Mouse (Mus musculus) cortical plate, adult 2 months (tissue): ENCODE measurements around the gene Zc3h15. TPM values are rescaled to one million over a fixed set of nuclear protein-coding genes. Genes with fewer than 3 reads are reported as not detected.

ENCODE experiments used
- H3K27ac ChIP-seq: fragments of 200-500 bp; 2 replicates; pipeline ENCODE4 v1.5.1; 2012; ENCODE audit warnings: low read length, control low read depth, inconsistent platforms; ENCODE audit not compliant: insufficient read depth
- H3K4me1 ChIP-seq: fragments of 200-500 bp; 2 replicates; pipeline ENCODE4 v1.6.1; 2011; ENCODE audit warnings: low read length; ENCODE audit not compliant: control insufficient read depth, insufficient read depth
- H3K4me3 ChIP-seq: fragments of 200-500 bp; 2 replicates; pipeline ENCODE4 v1.5.1; 2011; ENCODE audit warnings: mild to moderate bottlenecking, low read length, control low read depth; ENCODE audit not compliant: insufficient read depth
- CTCF ChIP-seq: fragments of 200-500 bp; IDR thresholded peaks from 2 replicates; pipeline ENCODE4 v1.5.1; 2011; ENCODE audit warnings: mild to moderate bottlenecking, control low read depth, low read length; ENCODE audit not compliant: insufficient read depth; ENCODE audit errors: extremely low read depth
- POLR2A ChIP-seq: fragments of 200-500 bp; IDR thresholded peaks from 2 replicates; pipeline ENCODE4 v1.6.1; 2011; ENCODE audit warnings: mild to moderate bottlenecking, low read length, control low read depth; ENCODE audit not compliant: insufficient read depth; ENCODE audit errors: extremely low read depth
- polyA plus RNA-seq: library from polyadenylated mRNA; depleted of rRNA; stranded (reverse); fragments of >200 nt; gene quantifications from 2 replicates; pipeline ENCODE4 v1.2.3, GENCODE M21; 2012

Gene Zc3h15
- polyA plus RNA-seq, 1 experiment, result 103 TPM

DNA sequence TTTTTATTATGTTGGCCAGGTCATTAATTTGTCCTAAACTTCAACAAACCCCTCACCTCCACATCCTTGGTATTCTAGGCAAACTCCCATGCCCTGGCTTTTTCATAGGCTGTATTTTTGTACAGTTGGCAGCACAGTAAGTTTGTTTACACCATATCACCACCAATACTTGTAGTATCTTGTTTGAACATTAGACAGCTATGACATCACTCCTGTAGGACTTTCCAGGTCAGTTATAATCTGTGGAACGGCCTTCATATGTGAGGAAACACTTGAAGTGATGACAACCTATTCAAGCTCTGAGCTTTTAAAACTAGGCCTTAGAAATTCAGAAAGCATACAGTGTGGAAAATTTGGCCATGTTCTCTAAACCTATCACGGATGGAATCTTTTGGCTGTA, 29.6 kb downstream of the Zc3h15 start:
- peaks cover 3% of the 10 kb centered on the region for H3K4me1 ChIP-seq
- H3K27ac ChIP-seq, result no peak overlapping the region
- no peak overlapping the region for H3K4me3 ChIP-seq
- no peak for TF ChIP-seq CTCF
- TF ChIP-seq POLR2A, result no peak

DNA sequence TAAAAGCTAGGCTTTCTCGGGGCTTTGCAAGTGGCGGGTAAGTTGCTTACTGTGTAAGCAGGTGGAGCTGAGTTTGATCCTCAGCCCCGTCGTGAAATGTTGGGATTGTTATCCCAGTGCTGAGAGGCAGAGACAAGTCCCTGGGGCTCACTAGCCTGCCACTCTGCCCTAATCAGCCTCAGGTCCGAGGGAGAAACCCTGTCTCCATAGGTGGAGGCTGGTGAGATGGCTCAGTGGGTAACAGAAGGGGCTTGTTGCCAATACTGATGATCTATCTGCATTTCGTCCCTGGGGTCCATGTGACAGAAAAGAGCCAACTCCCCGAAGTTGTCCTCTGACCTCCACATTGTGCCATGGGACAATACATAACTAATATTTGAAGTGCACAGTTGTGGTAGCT, 30.2 kb downstream of the Zc3h15 start:
- no peak for TF ChIP-seq CTCF
- TF ChIP-seq POLR2A, result no peak
- H3K4me1 ChIP-seq, result peaks cover 3% of the 10 kb centered on the region
- H3K27ac ChIP-seq, result no peak overlapping the region
- H3K4me3 ChIP-seq, result no peak overlapping the region

DNA sequence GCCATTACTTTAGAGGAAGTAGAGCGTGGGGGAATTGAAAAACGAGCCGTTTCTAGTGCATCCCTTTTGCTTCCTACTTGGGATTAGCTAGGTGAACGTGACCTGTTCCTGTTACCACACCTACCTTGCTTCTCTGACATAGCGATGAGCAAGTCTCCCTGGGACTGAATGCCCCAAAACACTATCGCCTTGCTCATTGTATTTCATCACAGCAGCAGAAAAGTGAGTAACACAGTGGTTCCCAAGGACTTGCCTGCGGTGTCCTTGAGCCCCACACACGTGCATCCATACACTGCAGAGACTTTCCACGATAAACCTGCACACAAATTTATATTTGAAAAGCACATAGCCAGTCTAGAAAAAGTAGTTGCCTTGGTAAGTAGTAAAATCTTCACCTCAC, 30.7 kb downstream of the Zc3h15 start:
- H3K4me1 ChIP-seq, result peaks cover 3% of the 10 kb centered on the region
- H3K4me3 ChIP-seq, result no peak overlapping the region
- TF ChIP-seq CTCF, result no peak
- TF ChIP-seq POLR2A, result no peak
- H3K27ac ChIP-seq, result no peak overlapping the region

DNA sequence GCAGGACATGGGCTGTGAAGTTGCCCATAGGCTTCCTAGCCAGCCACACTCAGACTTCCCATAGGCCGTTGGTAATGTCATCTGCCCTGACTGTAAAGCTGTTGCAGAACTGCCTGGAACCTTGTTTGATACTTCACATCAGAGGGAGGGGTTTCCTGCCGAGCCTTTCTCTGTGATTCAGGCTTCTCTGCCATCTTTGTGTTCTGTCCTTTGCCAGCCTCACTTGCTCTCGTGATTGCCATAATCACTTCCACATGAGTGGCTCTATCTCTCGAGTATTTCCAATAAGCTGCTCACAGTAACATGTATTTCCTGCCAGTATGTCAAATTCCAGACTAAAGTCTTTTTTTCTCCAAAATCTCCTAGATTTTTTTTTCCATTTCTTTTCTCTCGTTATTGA, 31.4 kb downstream of the Zc3h15 start:
- no peak overlapping the region for H3K27ac ChIP-seq
- peaks cover 3% of the 10 kb centered on the region for H3K4me1 ChIP-seq
- TF ChIP-seq POLR2A (no peak), CTCF (no peak)
- no peak overlapping the region for H3K4me3 ChIP-seq

DNA sequence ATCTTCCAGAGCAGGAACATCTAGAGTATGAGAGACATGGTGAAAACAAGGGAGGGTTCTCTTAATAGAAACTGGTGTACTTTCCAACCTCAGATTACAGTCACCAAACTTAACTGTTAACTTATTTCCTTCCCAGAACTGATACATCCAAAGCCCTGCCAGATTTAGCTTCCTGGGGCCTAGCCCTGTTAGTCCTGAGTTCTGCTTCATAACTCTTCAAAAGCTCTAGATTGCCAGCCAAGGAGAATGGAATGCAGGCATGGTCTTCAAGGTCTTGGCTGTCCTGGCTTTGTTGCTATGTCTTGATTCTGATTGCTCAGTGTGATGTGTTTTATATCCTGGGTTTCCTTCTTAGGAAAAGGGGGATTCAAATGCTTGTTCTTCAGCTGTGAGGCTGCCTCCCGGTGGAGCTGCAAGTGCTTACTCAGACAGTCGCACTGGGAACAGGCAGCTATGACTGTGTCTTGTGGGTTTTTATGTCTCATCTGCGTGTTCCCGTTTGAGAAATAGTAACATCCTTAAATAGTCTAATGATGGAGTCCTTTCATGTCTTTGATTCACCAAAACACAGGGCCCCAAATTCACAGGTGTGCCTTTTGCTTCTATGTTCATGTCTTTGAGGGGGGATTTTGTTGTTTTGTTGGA, 32.1 kb downstream of the Zc3h15 start:
- Histone ChIP-seq H3K4me1 (peaks cover 3% of the 10 kb centered on the region), H3K27ac (no peak overlapping the region), H3K4me3 (no peak overlapping the region)
- TF ChIP-seq POLR2A, result no peak
- TF ChIP-seq CTCF, result no peak

DNA sequence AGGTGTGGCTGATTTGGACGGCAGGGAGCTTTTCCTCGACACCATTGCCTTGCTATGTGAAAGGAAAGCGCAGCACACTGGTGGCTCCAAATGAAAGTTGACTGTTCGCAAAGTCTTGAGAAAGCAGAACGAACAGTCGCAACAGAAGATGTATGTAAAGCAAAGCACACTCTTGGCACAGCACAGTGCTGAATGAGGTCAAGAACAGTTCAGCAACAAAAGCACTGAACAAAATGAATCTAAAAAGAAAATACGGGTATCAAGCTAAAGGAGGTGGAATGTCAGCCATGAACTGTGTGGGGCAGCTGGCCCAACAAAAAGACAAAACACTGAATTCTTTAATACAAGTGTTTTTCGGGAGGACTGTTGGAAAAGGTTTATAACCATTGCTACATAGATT, 37.1 kb downstream of the Zc3h15 start:
- Histone ChIP-seq H3K4me3 (no peak overlapping the region), H3K4me1 (peaks cover 2% of the 10 kb centered on the region), H3K27ac (no peak overlapping the region)
- TF ChIP-seq CTCF (no peak), POLR2A (no peak)

DNA sequence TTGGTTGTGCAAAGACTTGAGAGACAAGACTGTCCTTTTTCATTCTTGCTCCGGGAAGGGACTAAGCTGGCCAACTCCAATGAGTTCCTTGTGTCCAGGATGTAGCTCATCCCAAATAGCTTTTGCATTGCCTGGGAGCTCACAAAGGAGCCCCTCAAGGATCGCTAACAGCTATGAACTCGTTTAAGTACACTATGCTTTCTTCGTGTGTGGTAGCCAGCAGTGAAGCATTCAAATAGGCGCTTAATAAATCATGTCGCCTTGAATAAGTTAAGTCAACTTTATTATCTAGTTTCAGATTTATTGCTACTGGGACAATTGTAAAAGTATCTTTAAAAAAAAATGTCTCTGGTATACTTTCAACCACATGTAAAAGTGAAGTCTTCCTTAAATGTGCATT, 37.5 kb downstream of the Zc3h15 start:
- Histone ChIP-seq H3K4me1 (no peaks in the 10 kb centered on the region), H3K27ac (no peak overlapping the region), H3K4me3 (no peak overlapping the region)
- no peak for TF ChIP-seq POLR2A
- TF ChIP-seq CTCF, result no peak

DNA sequence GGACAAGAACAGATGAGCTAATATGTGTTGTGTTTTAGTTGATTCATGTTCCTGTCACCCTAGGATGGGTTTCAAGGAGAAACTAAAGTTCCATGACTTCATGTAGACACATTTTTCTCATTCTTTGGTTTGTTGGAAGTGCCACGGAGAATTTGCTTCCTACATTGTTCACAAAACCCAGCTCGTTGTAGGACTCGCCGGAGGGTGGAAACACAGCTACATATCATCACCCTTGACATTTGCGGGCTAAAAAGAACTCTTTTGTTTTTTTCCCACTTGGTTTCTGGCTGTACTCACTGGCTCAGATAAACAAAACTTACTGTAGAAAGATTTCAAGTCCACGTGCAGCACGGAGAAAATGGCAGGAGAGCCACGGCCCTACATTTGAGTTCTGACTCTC, 38.0 kb downstream of the Zc3h15 start:
- TF ChIP-seq POLR2A (no peak), CTCF (no peak)
- Histone ChIP-seq H3K4me1 (no peaks in the 10 kb centered on the region), H3K27ac (no peak overlapping the region), H3K4me3 (no peak overlapping the region)

DNA sequence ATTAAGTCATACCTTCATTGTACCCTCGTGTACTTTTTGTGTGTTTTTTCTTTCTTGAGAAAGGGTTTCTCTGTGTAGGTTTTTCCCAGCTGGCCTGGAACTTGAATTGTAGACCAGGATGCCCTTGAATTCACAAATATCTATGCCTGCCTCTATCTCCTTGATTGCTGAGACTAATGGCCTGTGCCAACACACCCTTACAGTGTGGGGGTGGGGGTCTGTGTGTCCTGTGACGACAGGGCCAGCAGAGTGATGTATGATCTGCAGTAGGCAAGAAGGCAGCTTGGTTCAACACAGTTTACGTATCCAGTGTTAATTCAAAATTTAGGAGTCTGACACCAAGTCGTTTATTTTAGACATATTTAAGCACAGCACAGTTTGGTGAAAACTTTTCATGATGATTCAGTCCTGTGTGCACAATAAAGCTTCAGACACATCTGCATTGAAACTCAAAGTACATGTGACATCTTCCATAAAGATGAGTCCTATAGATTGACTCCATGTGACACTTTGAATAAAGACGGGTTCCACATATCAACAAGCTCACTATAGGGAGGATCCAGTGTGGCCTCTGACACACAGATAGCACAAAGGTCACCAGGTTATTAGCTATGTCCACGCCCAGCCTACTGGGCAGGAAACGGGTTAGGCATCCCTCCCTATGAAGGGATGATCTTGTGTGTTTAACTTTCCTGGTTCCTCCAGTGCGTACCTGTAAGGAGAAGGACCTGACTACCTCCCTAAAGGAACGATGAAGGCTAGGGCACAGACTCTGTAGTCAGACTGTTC, 39.7 kb downstream of the Zc3h15 start:
- Histone ChIP-seq H3K4me1 (no peaks in the 10 kb centered on the region), H3K27ac (no peak overlapping the region), H3K4me3 (no peak overlapping the region)
- TF ChIP-seq POLR2A (no peak), CTCF (no peak)

DNA sequence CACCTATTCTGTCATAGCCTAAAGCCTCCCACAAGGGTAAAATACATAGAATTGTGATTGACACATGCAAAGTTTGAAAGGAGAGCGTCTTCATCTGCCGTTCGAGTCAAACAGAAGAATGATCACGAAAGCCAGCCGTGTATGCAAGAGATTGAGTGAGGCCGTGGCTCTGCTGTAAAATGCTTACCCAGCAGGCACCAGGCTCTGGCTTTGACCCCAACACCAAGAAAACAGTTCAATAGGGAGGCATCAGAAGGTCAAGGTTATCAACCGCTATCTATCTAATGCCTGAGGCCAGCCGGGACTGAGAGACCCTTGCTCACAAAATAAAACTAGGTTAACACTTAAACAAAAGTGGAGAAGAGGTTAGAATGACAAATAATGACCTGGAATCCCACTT, 40.5 kb downstream of the Zc3h15 start:
- Histone ChIP-seq H3K27ac (no peak overlapping the region), H3K4me3 (no peak overlapping the region), H3K4me1 (no peaks in the 10 kb centered on the region)
- TF ChIP-seq POLR2A (no peak), CTCF (no peak)

DNA sequence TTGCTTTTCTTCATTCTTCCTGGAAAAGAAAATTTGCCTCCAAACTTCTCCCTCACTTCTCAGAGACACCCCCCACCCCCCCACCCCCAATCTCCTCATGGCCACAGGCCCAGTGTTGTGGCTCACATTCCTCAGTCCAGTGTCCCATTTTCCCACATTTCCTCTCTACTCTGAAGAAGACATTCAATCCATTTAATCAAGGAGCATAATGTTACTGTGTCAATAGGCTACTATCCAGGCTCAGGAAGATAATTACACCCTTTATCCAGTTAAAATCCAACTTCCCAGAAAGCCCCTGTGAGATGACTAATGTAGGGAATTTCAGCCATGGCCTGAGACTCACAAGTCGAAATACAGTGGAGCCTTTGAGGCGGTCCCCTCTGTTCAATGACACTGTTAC, 46.1 kb downstream of the Zc3h15 start:
- Histone ChIP-seq H3K4me3 (no peak overlapping the region), H3K27ac (no peak overlapping the region), H3K4me1 (no peaks in the 10 kb centered on the region)
- TF ChIP-seq POLR2A (no peak), CTCF (no peak)
